Mouse (Mus musculus) MEL (cell line): ENCODE measurements around the gene Stpg1. TPM values are rescaled to one million over a fixed set of nuclear protein-coding genes. Genes with fewer than 3 reads are reported as not detected.

Source experiments
- DNase-seq: peaks from one replicate; pipeline ENCODE4 v3.0.0; 2011; ENCODE audit warnings: low read depth, low spot score
- H3K27ac ChIP-seq: 2 replicates; pipeline ENCODE4 v1.5.1; 2012; ENCODE audit warnings: low read depth, mild to moderate bottlenecking, control low read depth, low read length, moderate library complexity; ENCODE audit not compliant: control insufficient read depth
- H3K27me3 ChIP-seq, 2 experiments: fragments of 150-350 bp in 1 of 2; sonication (generic) in 1 of 2; 2 replicates each; pipeline ENCODE4 v1.6.1; 2012; ENCODE audit warnings: low read length in 2 of 2, mild to moderate bottlenecking in 2 of 2, improper control_type of control experiment in 1 of 2, moderate library complexity in 1 of 2; ENCODE audit not compliant: insufficient read depth in 2 of 2, control insufficient read depth in 1 of 2
- H3K36me3 ChIP-seq, 2 experiments: 2 replicates each; pipeline ENCODE4 v1.6.1; 2012 to 2014; ENCODE audit warnings: low read length in 2 of 2, improper control_type of control experiment in 1 of 2, inconsistent platforms in 1 of 2, mild to moderate bottlenecking in 1 of 2; ENCODE audit not compliant: insufficient read depth in 2 of 2, control insufficient read depth in 1 of 2
- H3K4me1 ChIP-seq, 2 experiments: fragments of 150-350 bp in 1 of 2; sonication (generic) in 1 of 2; 2 replicates each; pipeline ENCODE4 v1.6.1; 2012; ENCODE audit warnings: low read length in 2 of 2, improper control_type of control experiment in 1 of 2, mild to moderate bottlenecking in 1 of 2; ENCODE audit not compliant: insufficient read depth in 2 of 2, control insufficient read depth in 1 of 2
- H3K4me3 ChIP-seq, 2 experiments: fragments of 150-350 bp in 1 of 2; sonication (generic) in 1 of 2; 2 replicates each; pipeline ENCODE4 v1.5.1; 2012; ENCODE audit warnings: low read depth in 2 of 2, low read length in 2 of 2, mild to moderate bottlenecking in 2 of 2, moderate library complexity in 2 of 2, control low read depth in 1 of 2, improper control_type of control experiment in 1 of 2; ENCODE audit not compliant: control insufficient read depth in 1 of 2, insufficient read depth in 1 of 2
- H3K79me2 ChIP-seq: 2 replicates; pipeline ENCODE4 v1.6.1; 2012; ENCODE audit warnings: mild to moderate bottlenecking, low read length, moderate library complexity; ENCODE audit not compliant: control insufficient read depth, poor library complexity, insufficient read depth
- H3K9ac ChIP-seq: 2 replicates; pipeline ENCODE4 v1.6.1; 2012; ENCODE audit warnings: low read depth, mild to moderate bottlenecking, control low read depth, low read length, moderate library complexity; ENCODE audit not compliant: control insufficient read depth, poor library complexity, severe bottlenecking
- H3K9me3 ChIP-seq: fragments of 150-350 bp; sonication (generic); replicated peaks from 2 replicates; pipeline ENCODE4 v1.6.1; 2012; ENCODE audit warnings: mild to moderate bottlenecking, low read length, improper control_type of control experiment, moderate library complexity; ENCODE audit not compliant: insufficient read depth
- BHLHE40 ChIP-seq: IDR thresholded peaks from 2 replicates; pipeline ENCODE4 v1.6.1; 2012; ENCODE audit warnings: low read depth, mild to moderate bottlenecking, inconsistent platforms, low read length, improper control_type of control experiment, borderline replicate concordance
- CHD2 ChIP-seq: IDR thresholded peaks from 2 replicates; pipeline ENCODE4 v1.6.1; 2011; ENCODE audit warnings: low read length, improper control_type of control experiment
- CTCF ChIP-seq, 3 experiments: IDR thresholded peaks in 2 of 3; conservative IDR thresholded peaks in 1 of 3; 2 replicates each; pipeline ENCODE4 v1.5.1; 2011 to 2012; ENCODE audit warnings: low read length in 3 of 3, low read depth in 2 of 3, mild to moderate bottlenecking in 2 of 3, improper control_type of control experiment in 1 of 3, inconsistent platforms in 1 of 3, mixed read lengths in 1 of 3, moderate library complexity in 1 of 3; ENCODE audit not compliant: control insufficient read depth in 1 of 3, insufficient read depth in 1 of 3, poor library complexity in 1 of 3, severe bottlenecking in 1 of 3
- E2F4 ChIP-seq: IDR thresholded peaks from 2 replicates; pipeline ENCODE4 v1.6.1; 2011; ENCODE audit warnings: low read depth, low read length, improper control_type of control experiment, borderline replicate concordance
- EP300 ChIP-seq, 2 experiments: IDR thresholded peaks; 2 replicates each; pipeline ENCODE4 v1.6.1; 2011; ENCODE audit warnings: improper control_type of control experiment in 2 of 2, low read length in 2 of 2, low read depth in 1 of 2, mild to moderate bottlenecking in 1 of 2
- ETS1 ChIP-seq: IDR thresholded peaks from 2 replicates; pipeline ENCODE4 v1.6.1; 2012; ENCODE audit warnings: low read depth, mild to moderate bottlenecking, inconsistent platforms, low read length, improper control_type of control experiment, moderate library complexity
- GABPA ChIP-seq: IDR thresholded peaks from 2 replicates; pipeline ENCODE4 v1.6.1; 2012; ENCODE audit warnings: low read depth, mild to moderate bottlenecking, inconsistent platforms, low read length, improper control_type of control experiment, moderate library complexity
- GATA1 ChIP-seq: IDR thresholded peaks from 2 replicates; pipeline ENCODE4 v1.6.1; 2011; ENCODE audit warnings: low read depth, low read length, improper control_type of control experiment
- HCFC1 ChIP-seq: IDR thresholded peaks from 2 replicates; pipeline ENCODE4 v1.6.1; 2012; ENCODE audit warnings: low read depth, mild to moderate bottlenecking, inconsistent platforms, low read length, improper control_type of control experiment, moderate library complexity
- MAFK ChIP-seq: IDR thresholded peaks from 2 replicates; pipeline ENCODE4 v1.6.1; 2011; ENCODE audit warnings: low read depth, mild to moderate bottlenecking, low read length, improper control_type of control experiment, borderline replicate concordance
- MAX ChIP-seq: IDR thresholded peaks from 2 replicates; pipeline ENCODE4 v1.6.1; 2011; ENCODE audit warnings: low read length, improper control_type of control experiment
- NELFE ChIP-seq: IDR thresholded peaks from 2 replicates; pipeline ENCODE4 v1.6.1; 2011; ENCODE audit warnings: low read depth, low read length, improper control_type of control experiment
- POLR2AphosphoS2 ChIP-seq: IDR thresholded peaks from 2 replicates; pipeline ENCODE4 v1.6.1; 2011; ENCODE audit warnings: low read length, improper control_type of control experiment
- POLR2AphosphoS5 ChIP-seq: IDR thresholded peaks from 2 replicates; pipeline ENCODE4 v1.6.1; 2012; ENCODE audit warnings: low read depth, borderline replicate concordance, mild to moderate bottlenecking, inconsistent platforms, low read length, moderate library complexity, mixed read lengths
- RAD21 ChIP-seq: IDR thresholded peaks from 2 replicates; pipeline ENCODE4 v1.6.1; 2011; ENCODE audit warnings: mild to moderate bottlenecking, low read depth, low read length, improper control_type of control experiment
- SMC3 ChIP-seq: IDR thresholded peaks from 2 replicates; pipeline ENCODE4 v1.6.1; 2011; ENCODE audit warnings: low read depth, low read length, improper control_type of control experiment
- TAL1 ChIP-seq: IDR thresholded peaks from 2 replicates; pipeline ENCODE4 v1.6.1; 2012; ENCODE audit warnings: mild to moderate bottlenecking, inconsistent platforms, low read length, moderate library complexity, mixed read lengths
- TBP ChIP-seq: IDR thresholded peaks from 2 replicates; pipeline ENCODE4 v1.8.0; 2011; ENCODE audit warnings: low read depth, low read length, improper control_type of control experiment
- TCF12 ChIP-seq: IDR thresholded peaks from 2 replicates; pipeline ENCODE4 v1.6.1; 2014; ENCODE audit warnings: low read depth, mild to moderate bottlenecking, inconsistent platforms, low read length, improper control_type of control experiment, moderate library complexity
- UBTF ChIP-seq: IDR thresholded peaks from 2 replicates; pipeline ENCODE4 v1.6.1; 2012; ENCODE audit warnings: low read depth, mild to moderate bottlenecking, inconsistent platforms, low read length, improper control_type of control experiment, moderate library complexity, borderline replicate concordance; ENCODE audit not compliant: insufficient read depth
- USF1 ChIP-seq: IDR thresholded peaks from 2 replicates; pipeline ENCODE4 v1.6.1; 2014; ENCODE audit warnings: low read depth, mild to moderate bottlenecking, inconsistent platforms, low read length, improper control_type of control experiment, moderate library complexity
- USF2 ChIP-seq, 2 experiments: IDR thresholded peaks; 2 replicates each; pipeline ENCODE4 v1.6.1; 2011 to 2012; ENCODE audit warnings: improper control_type of control experiment in 2 of 2, low read length in 2 of 2, borderline replicate concordance in 1 of 2, inconsistent platforms in 1 of 2, low read depth in 1 of 2, mild to moderate bottlenecking in 1 of 2; ENCODE audit not compliant: insufficient read depth in 1 of 2
- ZMIZ1 ChIP-seq: IDR thresholded peaks from 2 replicates; pipeline ENCODE4 v1.6.1; 2012; ENCODE audit warnings: low read depth, mild to moderate bottlenecking, inconsistent platforms, low read length, improper control_type of control experiment, moderate library complexity
- polyA plus RNA-seq, 2 experiments: library from polyadenylated mRNA; stranded (reverse) in 1 of 2; unstranded in 1 of 2; fragments of >175 nt in 1 of 2; fragments of >200 nt in 1 of 2; gene quantifications; 2 replicates each; pipeline versions ENCODE4 v1.2.1 to v1.2.4; 2012; ENCODE audit warnings: low replicate concordance in 2 of 2, low read depth in 1 of 2; ENCODE audit not compliant: insufficient read length in 2 of 2, insufficient read depth in 1 of 2, missing spikeins in 1 of 2
- total RNA-seq: library from RNA; depleted of rRNA; stranded (reverse); fragments of 300-350 nt; gene quantifications from 2 replicates; pipeline ENCODE4 v1.2.3, GENCODE M21; 2012

Gene Stpg1
- total and polyA plus RNA-seq, 3 experiments: 0.21 TPM; not detected in 2

DNA sequence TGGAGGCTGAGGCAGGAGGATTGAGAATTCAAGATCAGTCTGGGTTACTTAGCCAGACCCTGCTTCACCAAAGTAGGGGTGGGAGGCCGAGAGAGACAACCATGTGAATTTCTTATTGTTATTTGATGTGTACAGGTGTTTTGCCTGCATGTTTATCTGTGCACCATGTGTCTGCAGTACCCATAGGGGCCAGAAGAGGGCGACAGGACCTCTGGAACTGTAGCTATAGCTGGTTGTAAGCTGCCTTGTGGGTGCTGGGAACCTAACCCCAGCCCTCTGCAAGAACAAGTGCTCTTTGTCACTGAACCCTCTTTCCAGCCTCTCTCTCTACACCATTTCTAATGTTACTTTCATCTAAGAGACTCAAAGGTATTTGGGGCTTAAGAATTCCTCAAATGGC is 35.7 kb downstream of the Stpg1 start:
- Histone ChIP-seq H3K9ac (no peak overlapping the region), H3K79me2 (no peaks in the 10 kb centered on the region), H3K36me3 (no peaks in the 10 kb centered on the region), H3K27ac (no peak overlapping the region), H3K4me3 (no peak overlapping the region), H3K9me3 (no peaks in the 10 kb centered on the region), H3K27me3 (peaks cover 0 to 1% of the 10 kb centered on the region in 2 experiments; a peak in 1 of 4 replicates), H3K4me1 (no peaks in the 10 kb centered on the region)
- peak; percentile 33 for TF ChIP-seq RAD21
- TF ChIP-seq SMC3: peak; percentile 42
- TF ChIP-seq USF1: no peak
- no peak for TF ChIP-seq MAX
- TF ChIP-seq TCF12: no peak
- TF ChIP-seq CTCF (IDR thresholded peaks at IDR 0.05 in 2 of 3, conservative IDR thresholded peaks at IDR 0.05 in 1 of 3; ENCODE audit: control insufficient read depth in 1 of 3, insufficient read depth in 1 of 3, low read depth in 2 of 3, low read length in 3 of 3, poor library complexity in 1 of 3, severe bottlenecking in 1 of 3): peak; percentile 39 to 43 (median 42); a peak in 5 of 6 replicates
- no peak for TF ChIP-seq BHLHE40
- peak; percentile 22 for DNase-seq

DNA sequence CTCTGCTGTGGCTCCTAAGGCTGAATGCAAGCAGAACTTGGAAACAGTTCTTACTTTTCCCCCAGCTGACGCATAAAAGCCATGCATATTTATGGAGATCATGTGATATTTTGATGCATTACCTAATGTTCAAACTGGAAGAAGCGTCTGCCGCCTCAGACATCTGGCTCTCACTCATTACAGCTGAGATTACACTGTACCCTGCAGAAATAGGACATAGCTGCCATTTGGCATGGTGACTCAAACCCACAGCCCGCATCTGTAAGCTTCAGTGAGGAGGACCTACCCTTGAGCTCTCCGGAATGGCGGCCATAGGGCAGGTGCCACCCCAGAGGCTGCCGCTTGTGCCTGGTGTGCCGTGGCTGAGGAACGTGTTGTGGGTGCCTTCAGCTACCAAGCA is 36.6 kb downstream of the Stpg1 start:
- Histone ChIP-seq H3K27ac (no peak overlapping the region), H3K4me3 (no peak overlapping the region), H3K27me3 (peaks cover 0 to 1% of the 10 kb centered on the region in 2 experiments; a peak in 1 of 4 replicates), H3K36me3 (no peaks in the 10 kb centered on the region), H3K9ac (no peak overlapping the region), H3K4me1 (no peaks in the 10 kb centered on the region), H3K79me2 (no peaks in the 10 kb centered on the region), H3K9me3 (no peaks in the 10 kb centered on the region)
- no peak for DNase-seq
- TF ChIP-seq POLR2AphosphoS5 (no peak), CHD2 (no peak), HCFC1 (no peak), MAFK (no peak), TAL1 (no peak), TCF12 (no peak), TBP (no peak)

DNA sequence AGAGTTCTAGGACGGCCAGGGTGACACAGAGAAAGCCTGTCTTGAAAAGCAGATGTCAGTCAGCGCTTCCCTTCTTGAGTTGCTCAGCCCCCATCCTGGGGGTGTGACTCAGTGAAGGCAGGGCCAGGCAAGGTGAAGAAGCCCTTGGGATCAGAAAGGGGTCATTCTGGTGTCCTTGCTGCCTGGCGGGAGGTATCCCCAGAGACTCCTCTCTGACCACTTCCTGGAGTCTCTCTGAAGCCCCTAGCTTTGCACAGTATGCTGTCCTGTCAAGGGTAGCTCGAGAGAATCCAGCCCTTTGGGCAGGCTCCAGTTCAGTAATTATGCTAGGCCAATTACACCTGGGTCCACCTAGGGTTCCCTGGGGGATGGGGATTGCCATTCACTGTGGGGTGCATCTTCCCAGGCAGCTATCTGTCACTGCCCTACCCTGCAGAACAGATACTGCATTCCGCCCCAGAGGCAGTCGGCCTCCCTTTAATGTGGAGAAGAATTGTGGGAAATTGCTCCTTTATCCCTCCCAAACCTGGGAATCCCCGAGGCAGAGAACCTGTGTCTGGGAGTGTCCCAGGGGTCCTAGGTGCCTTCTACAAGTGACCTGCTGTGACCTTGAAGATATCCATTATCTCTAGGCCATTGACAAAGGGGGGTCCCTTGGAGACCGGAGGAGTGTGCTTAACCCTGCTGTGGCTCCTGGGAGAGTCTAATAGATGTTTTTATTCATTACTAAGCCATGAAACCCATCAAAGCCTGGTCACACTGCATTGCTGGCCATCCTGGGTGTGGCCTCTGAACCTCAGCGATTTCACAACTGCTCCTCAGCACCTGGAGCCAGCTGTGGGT is 37.4 kb downstream of the Stpg1 start:
- DNase-seq: no peak
- Histone ChIP-seq H3K36me3 (no peaks in the 10 kb centered on the region), H3K4me3 (no peak overlapping the region), H3K79me2 (no peaks in the 10 kb centered on the region), H3K9me3 (no peaks in the 10 kb centered on the region), H3K27ac (no peak overlapping the region), H3K4me1 (no peaks in the 10 kb centered on the region), H3K27me3 (peaks cover 0 to 1% of the 10 kb centered on the region in 2 experiments; a peak in 1 of 4 replicates), H3K9ac (no peak overlapping the region)
- TF ChIP-seq GATA1: no peak
- no peak for TF ChIP-seq BHLHE40
- TF ChIP-seq NELFE: no peak
- no peak for TF ChIP-seq CTCF (IDR thresholded peaks at IDR 0.05 in 2 of 3, conservative IDR thresholded peaks at IDR 0.05 in 1 of 3; ENCODE audit: control insufficient read depth in 1 of 3, insufficient read depth in 1 of 3, low read depth in 2 of 3, low read length in 3 of 3, poor library complexity in 1 of 3, severe bottlenecking in 1 of 3)
- TF ChIP-seq ZMIZ1: no peak
- TF ChIP-seq ETS1: no peak
- TF ChIP-seq E2F4: no peak
- TF ChIP-seq USF2 (IDR thresholded peaks at IDR 0.05; ENCODE audit: borderline replicate concordance in 1 of 2, insufficient read depth in 1 of 2, low read depth in 1 of 2, low read length in 2 of 2): no peak
- no peak for TF ChIP-seq POLR2AphosphoS5
- no peak for TF ChIP-seq HCFC1
- no peak for TF ChIP-seq POLR2AphosphoS2
- TF ChIP-seq TCF12: no peak
- no peak for TF ChIP-seq GABPA
- TF ChIP-seq EP300 (IDR thresholded peaks at IDR 0.05; ENCODE audit: low read depth in 1 of 2, low read length in 2 of 2): no peak
- no peak for TF ChIP-seq MAX
- TF ChIP-seq UBTF: no peak
